In genomic region chr17:79353446-79354173, GRCm38 (mm10) we compare ENCODE assay signal across 8 mouse cellular contexts. TPM values are rescaled to one million over a fixed set of nuclear protein-coding genes. Genes with fewer than 3 reads are reported as not detected.
A peak's percentile ranks its signal among the peaks of the same experiment; 100 is the strongest.
DNase-seq lines count a peak whose midpoint lies in the region; ATAC-seq and TF ChIP-seq lines count a peak whose summit lies in the region.

No protein-coding gene starts in this region.

- peaks cover 50% of the 10 kb centered on the region for H3K79me3 ChIP-seq in C2C12 (ENCODE audit: low read depth)

- H3K36me3 ChIP-seq in C2C12 (ENCODE audit: control insufficient read depth, insufficient read depth): peaks cover 17% of the 10 kb centered on the region
- H3K36me3 ChIP-seq in kidney, postnatal 0 days (ENCODE audit: insufficient read depth, low read length): 0 out of 2 replicates have a peak, but pooled peaks cover 3% of the 10 kb centered on the region
- no peaks in the 10 kb centered on the region for H3K36me3 ChIP-seq in midbrain, postnatal 0 days (ENCODE audit: insufficient read depth, low read length)

- peaks cover 58% of the 10 kb centered on the region for H3K79me2 ChIP-seq in C2C12 (ENCODE audit: control insufficient read depth, insufficient read depth)

- no peaks in the 10 kb centered on the region for H3K9me3 ChIP-seq in kidney, postnatal 0 days (replicated peaks; ENCODE audit: low read length)
- no peaks in the 10 kb centered on the region for H3K9me3 ChIP-seq in midbrain, postnatal 0 days (ENCODE audit: low read length)

- 9% methylated on average over 16 of the region's 16 CpGs for WGBS in kidney, postnatal 0 days
- WGBS in midbrain, postnatal 0 days: 4% methylated on average over 16 of the region's 16 CpGs

- no peaks in the 10 kb centered on the region for H3K27me3 ChIP-seq in C2C12 (ENCODE audit: control insufficient read depth, insufficient read depth, insufficient read length)
- H3K27me3 ChIP-seq in kidney, postnatal 0 days (ENCODE audit: insufficient read depth, low read length): 0 out of 2 replicates have a peak, but pooled peaks cover 3% of the 10 kb centered on the region
- H3K27me3 ChIP-seq in midbrain, postnatal 0 days (ENCODE audit: insufficient read depth, low read length): no peaks in the 10 kb centered on the region

- intact Hi-C loops in left cerebral cortex, postnatal 36 days (cut with DNase I): loop anchor here (5.0 to 10.0 kb wide), 2 partner anchors 144 to 239 kb away; no protein-coding TSS in a partner anchor

- peak overlapping the region; percentile 15; the same call in 1 of the 2 replicates for H3K27ac ChIP-seq in kidney, postnatal 0 days
- peak overlapping the region; percentile 93 for H3K27ac ChIP-seq in midbrain, postnatal 0 days (ENCODE audit: low read depth, low read length)

- no peak for TF ChIP-seq CTCF in C2C12 (IDR thresholded peaks at IDR 0.05; ENCODE audit: control insufficient read depth, insufficient read depth, insufficient read length)
- TF ChIP-seq CTCF in kidney, postnatal 0 days (IDR thresholded peaks at IDR 0.05; ENCODE audit: low read depth): no peak
- TF ChIP-seq CTCF in midbrain, postnatal 0 days (IDR thresholded peaks at IDR 0.05): no peak

- H3K9ac ChIP-seq in kidney, postnatal 0 days (ENCODE audit: low read depth, low read length): peak overlapping the region; percentile 24
- peak overlapping the region; percentile 91 for H3K9ac ChIP-seq in midbrain, postnatal 0 days (replicated peaks; ENCODE audit: low read length, poor library complexity, severe bottlenecking)

- H3K4me3 ChIP-seq in C2C12 (ENCODE audit: insufficient read depth, poor library complexity, severe bottlenecking): peak overlapping the region; percentile 68
- H3K4me3 ChIP-seq in kidney, postnatal 0 days (replicated peaks; ENCODE audit: low read depth, low read length): peak overlapping the region; percentile 68
- H3K4me3 ChIP-seq in midbrain, postnatal 0 days (ENCODE audit: low read depth, low read length): peak overlapping the region; percentile 76

- peaks cover 18% of the 10 kb centered on the region for H3K4me1 ChIP-seq in kidney, postnatal 0 days (replicated peaks; ENCODE audit: insufficient read depth, low read length)
- peaks cover 6% of the 10 kb centered on the region; the same call in 1 of the 2 replicates for H3K4me1 ChIP-seq in midbrain, postnatal 0 days (ENCODE audit: insufficient read depth, low read length)

- ATAC-seq in kidney, postnatal 0 days (replicated peaks; ENCODE audit: low FRiP score, low read depth): no peak
- ATAC-seq in midbrain, postnatal 0 days (ENCODE audit: low FRiP score): no peak

- DNase-seq in Muller cell, postnatal 12 days (ENCODE audit: inconsistent ontology term): peak; percentile 19
- DNase-seq in gastrocnemius, postnatal 10 days: peak; percentile 23
- peak; percentile 68 for DNase-seq in kidney, postnatal 0 days (ENCODE audit: low spot score)
- DNase-seq in midbrain, postnatal 0 days (ENCODE audit: low spot score): peak; percentile 17
- no peak for DNase-seq in MN1 (ENCODE audit: low spot score)
- DNase-seq in left cerebral cortex, postnatal 36 days (ENCODE audit: low spot score in 2 of 2): no peak
- no peak for DNase-seq in T-cell, adult 2 months (ENCODE audit: low spot score)

- peak overlapping the region; percentile 76 for H3ac ChIP-seq in C2C12 (ENCODE audit: control insufficient read depth, insufficient read length, low read depth)

- H3K4me2 ChIP-seq in kidney, postnatal 0 days (ENCODE audit: low read length): peak overlapping the region; percentile 100
- peak overlapping the region; percentile 89 for H3K4me2 ChIP-seq in midbrain, postnatal 0 days (ENCODE audit: low read depth, low read length, poor library complexity, severe bottlenecking)

TF ChIP-seq in C2C12, 6 proteins besides CTCF, POLR2A, EP300 and RAD21:
- no peak for TF ChIP-seq USF1 (IDR thresholded peaks at IDR 0.05; ENCODE audit: low read depth)
- TF ChIP-seq CEBPB (IDR thresholded peaks at IDR 0.05; ENCODE audit: low read depth): no peak
- TF ChIP-seq MAX (IDR thresholded peaks at IDR 0.05): no peak
- TF ChIP-seq FOSL1 (IDR thresholded peaks at IDR 0.05; ENCODE audit: insufficient read depth, low read length, poor library complexity, severe bottlenecking): no peak
- no peak for TF ChIP-seq MYOD1 (IDR thresholded peaks at IDR 0.05; ENCODE audit: control insufficient read depth, insufficient read length, low read depth)
- no peak for TF ChIP-seq MYOG (IDR thresholded peaks at IDR 0.05; ENCODE audit: control insufficient read depth, extremely low read depth, insufficient read length)
TF ChIP-seq in C2C12: peak in this region for 0.

RNA-seq across cellular contexts. Expression of gene Cdc42ep3, which starts 1.3 kb away (rescaled TPM):
- polyA plus RNA-seq in C2C12 (2012; fragmentation: generic; extraction: Trizol): 32.5 TPM
- total RNA-seq in gastrocnemius, postnatal 10 days (2021): 10 to 100 TPM; 35.2 to 36.8 TPM
- polyA plus RNA-seq in kidney, postnatal 0 days (2015; fragmentation: Nextera tagmentation; extraction: Ambion mirVana): 47.9 and 51.8 TPM in 2 replicates
- total RNA-seq in midbrain, postnatal 0 days (2014; rRNA removed): 26.4 and 32.8 TPM in 2 replicates
- polyA plus RNA-seq in midbrain, postnatal 0 days (2015; fragmentation: Nextera tagmentation; extraction: Ambion mirVana): 37.6 and 40.6 TPM in 2 replicates
- total RNA-seq in left cerebral cortex, postnatal 36 days (2021): 10 to 100 TPM; 17.3 to 19.5 TPM

Comparison
In these comparisons a context has a peak if more than half of its experiments do, and no peak if none do; other contexts are left out.
1. DNase-seq: peak in Muller cell, postnatal 12 days (single experiment), gastrocnemius, postnatal 10 days (single experiment), kidney, postnatal 0 days (single experiment) and midbrain, postnatal 0 days (single experiment); none in MN1 (single experiment), left cerebral cortex, postnatal 36 days (0 of 2) and T-cell, adult 2 months (single experiment).
2. Peak in every context shown above with its lines, with median percentiles within 50 percentile points of each other: H3K4me3 ChIP-seq.